In genomic region chr13:99397228-99397627, GRCm38 (mm10) we compare ENCODE assay signal across 9 mouse cellular contexts. TPM values are rescaled to one million over a fixed set of nuclear protein-coding genes. Genes with fewer than 3 reads are reported as not detected.
DNase-seq lines count a peak whose midpoint lies in the region; ATAC-seq and TF ChIP-seq lines count a peak whose summit lies in the region.
"Had no signal": no experiment of that assay in that cellular context is flagged by ENCODE, and none has a peak within 500 bp of the region (broad histone marks: within the 10 kb centered on the region; RNA-seq: fewer than 3 reads in every experiment).

No protein-coding gene starts in this region.

- TF ChIP-seq CTCF in heart, adult 2 months (IDR thresholded peaks at IDR 0.05): no peak

- no peak for TF ChIP-seq POLR2A in heart, adult 2 months (IDR thresholded peaks at IDR 0.05; ENCODE audit: insufficient read depth, low read depth, low read length)

- H3K79me2 ChIP-seq in heart, adult 2 months (replicated peaks; ENCODE audit: control insufficient read depth, insufficient read depth, low read length): no peaks in the 10 kb centered on the region

- no peak overlapping the region for H3K4me3 ChIP-seq in neural tube, embryonic 11.5 days (ENCODE audit: low read depth, low read length)
- H3K4me3 ChIP-seq in heart, adult 2 months: no peak overlapping the region
- H3K4me3 ChIP-seq: liver, embryonic 12.5 days had no signal

- H3K9me3 ChIP-seq in neural tube, embryonic 11.5 days (ENCODE audit: control insufficient read depth, low read length): no peaks in the 10 kb centered on the region
- H3K9me3 ChIP-seq: liver, embryonic 12.5 days had no signal

- 46% methylated on average over 7 of the region's 7 CpGs for WGBS in neural tube, embryonic 11.5 days
- 73% methylated on average over 7 of the region's 7 CpGs for WGBS in heart, adult 2 months

- H3K27ac ChIP-seq in neural tube, embryonic 11.5 days (ENCODE audit: low read depth, low read length): no peak overlapping the region
- H3K27ac ChIP-seq in heart, adult 2 months: no peak overlapping the region
- H3K27ac ChIP-seq: liver, embryonic 12.5 days had no signal

- H3K4me1 ChIP-seq in neural tube, embryonic 11.5 days (ENCODE audit: control insufficient read depth, insufficient read depth, low read length): peaks cover 8% of the 10 kb centered on the region; the same call in 1 of the 2 replicates
- H3K4me1 ChIP-seq in heart, adult 2 months (ENCODE audit: control insufficient read depth, insufficient read depth, low read length): peaks cover 5% of the 10 kb centered on the region
- H3K4me1 ChIP-seq: liver, embryonic 12.5 days had no signal

- peak overlapping the region; percentile 26; the same call in 1 of the 2 replicates for H3K9ac ChIP-seq in neural tube, embryonic 11.5 days (ENCODE audit: low read length)
- H3K9ac ChIP-seq in heart, adult 2 months (ENCODE audit: low read depth, low read length): no peak overlapping the region
- H3K9ac ChIP-seq: liver, embryonic 12.5 days had no signal

- no peaks in the 10 kb centered on the region for H3K36me3 ChIP-seq in neural tube, embryonic 11.5 days (ENCODE audit: control insufficient read depth, insufficient read depth, low read length)
- no peaks in the 10 kb centered on the region; the same call in 1 of the 2 replicates for H3K36me3 ChIP-seq in heart, adult 2 months (ENCODE audit: control insufficient read depth, insufficient read depth, low read length)

- no peak for TF ChIP-seq EP300 in heart, adult 2 months (IDR thresholded peaks at IDR 0.05; ENCODE audit: insufficient read depth, low read depth, low read length)

- intact Hi-C loops in heart, adult 2 months (cut with DNase I): no loop called here

- no peak overlapping the region for H3K4me2 ChIP-seq in neural tube, embryonic 11.5 days (ENCODE audit: low read depth)
- H3K4me2 ChIP-seq: liver, embryonic 12.5 days had no signal

- no peak for ATAC-seq in neural tube, embryonic 11.5 days (ENCODE audit: insufficient read depth, low FRiP score, low TSS enrichment)
- ATAC-seq: liver, embryonic 12.5 days had no signal

- no peaks in the 10 kb centered on the region for H3K27me3 ChIP-seq in neural tube, embryonic 11.5 days (ENCODE audit: control insufficient read depth, insufficient read depth, low read length)
- H3K27me3 ChIP-seq in heart, adult 2 months (ENCODE audit: control insufficient read depth, insufficient read depth, low read length): no peaks in the 10 kb centered on the region
- H3K27me3 ChIP-seq: liver, embryonic 12.5 days had no signal

- DNase-seq in neural tube, embryonic 11.5 days (ENCODE audit: low spot score): peak; percentile 51
- DNase-seq in neural tube, embryonic 10.5 days (ENCODE audit: extremely low spot score, low spot score): no peak
- peak; percentile 34 for DNase-seq in embryo, embryonic 11 days
- peak; percentile 48 to 49 for DNase-seq in layer of hippocampus, adult 8-10 months (ENCODE audit: low spot score in 2 of 2)
- DNase-seq in retina, embryonic 14.5 days (ENCODE audit: low spot score): peak; percentile 86
- DNase-seq in heart, adult 2 months: no peak
- DNase-seq in c-Kit-positive CD71-positive TER-119-positive erythroid progenitor cells, embryonic 14.5 days (ENCODE audit: low spot score): no peak
- no peak for DNase-seq in frontal cortex, postnatal 36 days (ENCODE audit: low spot score in 2 of 2)

RNA-seq across cellular contexts. Expression of gene Mrps27, which starts 52.6 kb away (rescaled TPM):
- polyA plus RNA-seq in neural tube, embryonic 11.5 days (2014; fragmentation: Nextera tagmentation; extraction: Ambion mirVana): 67.1 and 67.3 TPM in 2 replicates
- 10 to 100 TPM; 23.5 to 32.8 (median 26.8) TPM for total RNA-seq in layer of hippocampus, adult 8-10 months (2022)
- total RNA-seq in heart, adult 2 months (2021): 10 to 100 TPM; 40.8 to 48.0 TPM
- polyA plus RNA-seq in heart, adult 2 months (2012; rRNA removed): 39.3 and 41.7 TPM in 2 replicates

RNA-seq across cellular contexts. Expression of gene Ptcd2, which starts 52.7 kb away (rescaled TPM):
- polyA plus RNA-seq in neural tube, embryonic 11.5 days (2014; fragmentation: Nextera tagmentation; extraction: Ambion mirVana): 53.7 and 54.7 TPM in 2 replicates
- 10 to 100 TPM; 26.4 to 35.2 (median 29.1) TPM for total RNA-seq in layer of hippocampus, adult 8-10 months (2022)
- 10 to 100 TPM; 49.6 to 51.2 TPM for total RNA-seq in heart, adult 2 months (2021)
- polyA plus RNA-seq in heart, adult 2 months (2012; rRNA removed): 35.0 and 44.9 TPM in 2 replicates

Comparison
In these comparisons a context has a peak if more than half of its experiments do, and no peak if none do; other contexts are left out.
1. DNase-seq: peak in neural tube, embryonic 11.5 days (single experiment), embryo, embryonic 11 days (single experiment), layer of hippocampus, adult 8-10 months (2 of 2) and retina, embryonic 14.5 days (single experiment); none in neural tube, embryonic 10.5 days (single experiment), heart, adult 2 months (0 of 2), c-Kit-positive CD71-positive TER-119-positive erythroid progenitor cells, embryonic 14.5 days (single experiment) and frontal cortex, postnatal 36 days (0 of 2).